Mouse (Mus musculus) stomach, embryonic 15.5 days (tissue): ENCODE measurements around the gene Ksr2. TPM values are rescaled to one million over a fixed set of nuclear protein-coding genes. Genes with fewer than 3 reads are reported as not detected.

Experiments used
- ATAC-seq: fragments of 200-750 bp; cut with Nextera tagmentation; 2 replicates; pipeline ENCODE4 v1.8.0; 2017; ENCODE audit warnings: low read depth, moderate number of reproducible peaks, moderate TSS enrichment; ENCODE audit not compliant: insufficient read depth, low FRiP score
- H3K27ac ChIP-seq: fragments of 300-500 bp; sonication (generic); 2 replicates; pipeline ENCODE4 v1.5.1; 2015; ENCODE audit warnings: mild to moderate bottlenecking, inconsistent platforms
- H3K27me3 ChIP-seq: fragments of 300-500 bp; sonication (generic); replicated peaks from 2 replicates; pipeline ENCODE4 v1.6.1; 2015; ENCODE audit warnings: inconsistent platforms
- H3K36me3 ChIP-seq: fragments of 300-500 bp; sonication (generic); 2 replicates; pipeline ENCODE4 v1.6.1; 2015; ENCODE audit warnings: inconsistent platforms
- H3K4me1 ChIP-seq: fragments of 300-500 bp; sonication (generic); 2 replicates; pipeline ENCODE4 v1.6.1; 2015; ENCODE audit warnings: inconsistent platforms
- H3K4me2 ChIP-seq: fragments of 300-500 bp; sonication (generic); 2 replicates; pipeline ENCODE4 v1.6.1; 2015; ENCODE audit warnings: mild to moderate bottlenecking, inconsistent platforms
- H3K4me3 ChIP-seq: fragments of 300-500 bp; sonication (generic); replicated peaks from 2 replicates; pipeline ENCODE4 v1.5.1; 2015; ENCODE audit warnings: inconsistent platforms
- H3K9ac ChIP-seq: fragments of 300-500 bp; sonication (generic); 2 replicates; pipeline ENCODE4 v1.6.1; 2015; ENCODE audit warnings: inconsistent platforms
- H3K9me3 ChIP-seq: fragments of 300-500 bp; sonication (generic); 2 replicates; pipeline ENCODE4 v1.6.1; 2016; ENCODE audit warnings: inconsistent platforms
- WGBS: fragments of 180-500 bp; shearing (Covaris S2); methylation state at CpG from one replicate; pipeline ENCODE4 v1.1.7; 2015; 5-methylcytosine and 5-hydroxymethylcytosine counted together
- polyA plus RNA-seq: library from polyadenylated mRNA; unstranded; fragments of >200 nt; fragmentation: Nextera tagmentation; extraction: Ambion mirVana; gene quantifications from 2 replicates; pipeline ENCODE4 v1.2.1, GENCODE M21; 2015

Ksr2 gene
- polyA plus RNA-seq, 1 experiment from 2014 or later: 0.44 TPM

GRCm38 (mm10) chr5:117546694-117547268 lies 133.0 kb downstream of the Ksr2 start:
- Histone ChIP-seq H3K9me3 (no peaks in the 10 kb centered on the region), H3K4me3 (no peak overlapping the region), H3K27ac (no peak overlapping the region), H3K9ac (no peak overlapping the region), H3K4me2 (no peak overlapping the region), H3K27me3 (no peaks in the 10 kb centered on the region), H3K4me1 (no peaks in the 10 kb centered on the region), H3K36me3 (no peaks in the 10 kb centered on the region)
- WGBS: 65% methylated on average over 25 of the region's 25 CpGs
- no peak for ATAC-seq

GRCm38 (mm10) chr5:117550992-117551391 lies 137.2 kb downstream of the Ksr2 start:
- H3K9me3 ChIP-seq: no peaks in the 10 kb centered on the region
- WGBS: 31% methylated on average over 9 of the region's 9 CpGs
- no peaks in the 10 kb centered on the region for H3K4me1 ChIP-seq

GRCm38 (mm10) chr5:117552096-117552495 lies 138.3 kb downstream of the Ksr2 start:
- H3K27ac ChIP-seq: no peak overlapping the region
- H3K4me2 ChIP-seq: no peak overlapping the region
- H3K4me1 ChIP-seq: no peaks in the 10 kb centered on the region
- H3K4me3 ChIP-seq: no peak overlapping the region
- WGBS: 95% methylated on average over 8 of the region's 8 CpGs
- no peaks in the 10 kb centered on the region for H3K9me3 ChIP-seq
- H3K9ac ChIP-seq: no peak overlapping the region
- H3K36me3 ChIP-seq: no peaks in the 10 kb centered on the region
- no peak for ATAC-seq
- no peaks in the 10 kb centered on the region for H3K27me3 ChIP-seq

More at GRCm38 (mm10) chr5:117550992-117551391, 137.2 kb downstream of the Ksr2 start:
- Histone ChIP-seq H3K9ac (no peak overlapping the region), H3K36me3 (no peaks in the 10 kb centered on the region), H3K27me3 (no peaks in the 10 kb centered on the region), H3K4me2 (no peak overlapping the region), H3K27ac (no peak overlapping the region), H3K4me3 (no peak overlapping the region)
- no peak for ATAC-seq

GRCm38 (mm10) chr5:117554505-117554904 lies 140.7 kb downstream of the Ksr2 start:
- no peak overlapping the region for H3K4me2 ChIP-seq
- H3K27me3 ChIP-seq: no peaks in the 10 kb centered on the region
- H3K9ac ChIP-seq: no peak overlapping the region
- H3K4me1 ChIP-seq: no peaks in the 10 kb centered on the region
- ATAC-seq: no peak
- H3K27ac ChIP-seq: no peak overlapping the region
- H3K9me3 ChIP-seq: no peaks in the 10 kb centered on the region
- no peaks in the 10 kb centered on the region for H3K36me3 ChIP-seq
- H3K4me3 ChIP-seq: no peak overlapping the region
- 83% methylated on average over 4 of the region's 4 CpGs for WGBS

- WGBS: 69% methylated on average over 9 of the region's 9 CpGs
Measured at GRCm38 (mm10) chr5:117556570-117556969, 142.8 kb downstream of the Ksr2 start.

GRCm38 (mm10) chr5:117561080-117561479 lies 147.3 kb downstream of the Ksr2 start:
- Histone ChIP-seq H3K4me1 (no peaks in the 10 kb centered on the region), H3K4me2 (no peak overlapping the region), H3K27ac (no peak overlapping the region), H3K9me3 (no peaks in the 10 kb centered on the region), H3K4me3 (no peak overlapping the region), H3K36me3 (no peaks in the 10 kb centered on the region), H3K27me3 (no peaks in the 10 kb centered on the region), H3K9ac (no peak overlapping the region)
- WGBS: 81% methylated on average over 2 of the region's 2 CpGs
- no peak for ATAC-seq

More at GRCm38 (mm10) chr5:117556570-117556969, 142.8 kb downstream of the Ksr2 start:
- ATAC-seq: no peak
- H3K36me3 ChIP-seq: no peaks in the 10 kb centered on the region
- H3K9me3 ChIP-seq: no peaks in the 10 kb centered on the region
- H3K4me2 ChIP-seq: no peak overlapping the region
- H3K27me3 ChIP-seq: no peaks in the 10 kb centered on the region
- H3K27ac ChIP-seq: no peak overlapping the region
- no peak overlapping the region for H3K9ac ChIP-seq
- H3K4me1 ChIP-seq: no peaks in the 10 kb centered on the region
- no peak overlapping the region for H3K4me3 ChIP-seq

- 60% methylated on average over 12 of the region's 12 CpGs for WGBS
- Histone ChIP-seq H3K4me2 (no peak overlapping the region), H3K4me1 (no peaks in the 10 kb centered on the region), H3K4me3 (no peak overlapping the region), H3K27ac (no peak overlapping the region), H3K36me3 (no peaks in the 10 kb centered on the region), H3K27me3 (no peaks in the 10 kb centered on the region), H3K9ac (no peak overlapping the region), H3K9me3 (no peaks in the 10 kb centered on the region)
- no peak for ATAC-seq
Measured at GRCm38 (mm10) chr5:117566051-117566665, 152.4 kb downstream of the Ksr2 start.

- Histone ChIP-seq H3K9me3 (no peaks in the 10 kb centered on the region), H3K36me3 (no peaks in the 10 kb centered on the region), H3K4me1 (no peaks in the 10 kb centered on the region), H3K4me3 (no peak overlapping the region), H3K27me3 (no peaks in the 10 kb centered on the region), H3K9ac (no peak overlapping the region), H3K27ac (no peak overlapping the region), H3K4me2 (no peak overlapping the region)
- 77% methylated on average over 6 of the region's 6 CpGs for WGBS
- ATAC-seq: no peak
Measured at GRCm38 (mm10) chr5:117569190-117569795, 155.5 kb downstream of the Ksr2 start.

GRCm38 (mm10) chr5:117572428-117572827 lies 158.6 kb downstream of the Ksr2 start:
- Histone ChIP-seq H3K4me3 (no peak overlapping the region), H3K9me3 (no peaks in the 10 kb centered on the region), H3K9ac (no peak overlapping the region), H3K27me3 (no peaks in the 10 kb centered on the region), H3K4me2 (no peak overlapping the region), H3K36me3 (no peaks in the 10 kb centered on the region), H3K4me1 (no peaks in the 10 kb centered on the region), H3K27ac (no peak overlapping the region)
- WGBS: 76% methylated on average over 14 of the region's 14 CpGs
- ATAC-seq: no peak

GRCm38 (mm10) chr5:117574894-117575293 lies 161.1 kb downstream of the Ksr2 start:
- Histone ChIP-seq H3K4me2 (no peak overlapping the region), H3K4me3 (no peak overlapping the region), H3K9ac (no peak overlapping the region), H3K4me1 (no peaks in the 10 kb centered on the region), H3K27ac (no peak overlapping the region), H3K36me3 (no peaks in the 10 kb centered on the region), H3K27me3 (no peaks in the 10 kb centered on the region), H3K9me3 (no peaks in the 10 kb centered on the region)
- ATAC-seq: no peak
- WGBS: 64% methylated on average over 7 of the region's 7 CpGs

- WGBS: 78% methylated on average over 5 of the region's 5 CpGs
- no peak for ATAC-seq
- Histone ChIP-seq H3K36me3 (no peaks in the 10 kb centered on the region), H3K9me3 (no peaks in the 10 kb centered on the region), H3K9ac (no peak overlapping the region), H3K27ac (no peak overlapping the region), H3K4me2 (no peak overlapping the region), H3K4me3 (no peak overlapping the region), H3K4me1 (no peaks in the 10 kb centered on the region), H3K27me3 (no peaks in the 10 kb centered on the region)
Measured at GRCm38 (mm10) chr5:117577598-117577997, 163.8 kb downstream of the Ksr2 start.

GRCm38 (mm10) chr5:117581711-117582110 lies 167.9 kb downstream of the Ksr2 start:
- no peak for ATAC-seq
- Histone ChIP-seq H3K4me1 (no peaks in the 10 kb centered on the region), H3K4me2 (no peak overlapping the region), H3K27ac (no peak overlapping the region), H3K27me3 (no peaks in the 10 kb centered on the region), H3K9ac (no peak overlapping the region), H3K9me3 (no peaks in the 10 kb centered on the region), H3K36me3 (no peaks in the 10 kb centered on the region), H3K4me3 (no peak overlapping the region)
- WGBS: 74% methylated on average over 3 of the region's 3 CpGs
